Mouse (Mus musculus): ENCODE measurements around the gene Arl15.

Gene Arl15

GRCm38 (mm10) chr13:113802571-113802970 is 8.3 kb downstream of the Arl15 start:
- DNase-seq = no peak

- DNase-seq = no peak
These were observed 16.8 kb downstream of the Arl15 start for GRCm38 (mm10) chr13:113811141-113811540.

GRCm38 (mm10) chr13:113811910-113812592 is 17.7 kb downstream of the Arl15 start:
- DNase-seq = no peak

- no peak for DNase-seq
These were observed 18.3 kb downstream of the Arl15 start for GRCm38 (mm10) chr13:113812593-113812975.

- DNase-seq = no peak
These were observed 19.8 kb downstream of the Arl15 start for GRCm38 (mm10) chr13:113814121-113814520.

GRCm38 (mm10) chr13:113815697-113816420 is 21.6 kb downstream of the Arl15 start:
- no peak for DNase-seq

- DNase-seq = no peak
These were observed 22.1 kb downstream of the Arl15 start for GRCm38 (mm10) chr13:113816421-113816810.

- DNase-seq = no peak
These were observed 24.7 kb downstream of the Arl15 start for GRCm38 (mm10) chr13:113819006-113819405.

GRCm38 (mm10) chr13:113820176-113820575 is 25.9 kb downstream of the Arl15 start:
- no peak for DNase-seq

GRCm38 (mm10) chr13:113821891-113822290 is 27.6 kb downstream of the Arl15 start:
- no peak for DNase-seq

GRCm38 (mm10) chr13:113824027-113824426 is 29.7 kb downstream of the Arl15 start:
- no peak for DNase-seq

- DNase-seq = no peak
These were observed 34.3 kb downstream of the Arl15 start for GRCm38 (mm10) chr13:113828633-113829032.

GRCm38 (mm10) chr13:113829079-113829478 is 34.8 kb downstream of the Arl15 start:
- DNase-seq = no peak

GRCm38 (mm10) chr13:113830805-113831204 is 36.5 kb downstream of the Arl15 start:
- no peak for DNase-seq

GRCm38 (mm10) chr13:113832947-113833346 is 38.6 kb downstream of the Arl15 start:
- no peak for DNase-seq

GRCm38 (mm10) chr13:113835921-113836320 is 41.6 kb downstream of the Arl15 start:
- DNase-seq = no peak

GRCm38 (mm10) chr13:113838601-113839576 is 44.6 kb downstream of the Arl15 start:
- no peak for DNase-seq

- DNase-seq = no peak
These were observed 46.1 kb downstream of the Arl15 start for GRCm38 (mm10) chr13:113840421-113840820.

- no peak for DNase-seq
These were observed 48.4 kb downstream of the Arl15 start for GRCm38 (mm10) chr13:113842411-113843309.

GRCm38 (mm10) chr13:113843310-113843649 is 49.0 kb downstream of the Arl15 start:
- no peak for DNase-seq

GRCm38 (mm10) chr13:113843901-113844300 is 49.6 kb downstream of the Arl15 start:
- DNase-seq = no peak

GRCm38 (mm10) chr13:113844717-113845116 is 50.4 kb downstream of the Arl15 start:
- no peak for DNase-seq
